Mouse (Mus musculus): ENCODE data around the gene Ddx31. TPM values are rescaled to one million over a fixed set of nuclear protein-coding genes. Genes with fewer than 3 reads are reported as not detected.

Ddx31 gene
- total RNA-seq (2012; rRNA removed) (22.8 and 26.0 TPM in 2 replicates), polyA plus RNA-seq (2012; ENCODE audit: insufficient read depth in 1 of 2, insufficient read length in 2 of 2, low read depth in 1 of 2, low replicate concordance in 2 of 2, missing spikeins in 1 of 2) (10 to 100 TPM in 1 of 2 experiments, not detected in 1; 20.9 TPM)

- Histone ChIP-seq H3K9me3 (replicated peaks; ENCODE audit: insufficient read depth, low read length) (no peaks in the 10 kb centered on the region), H3K4me3 (ENCODE audit: control insufficient read depth in 1 of 2, insufficient read depth in 1 of 2, low read depth in 2 of 2, low read length in 2 of 2) (peak within 1 kb of the TSS; percentile 73 to 96), H3K27me3 (ENCODE audit: control insufficient read depth in 1 of 2, insufficient read depth in 2 of 2, low read length in 2 of 2) (no peaks in the 10 kb centered on the region), H3K36me3 (ENCODE audit: control insufficient read depth in 1 of 2, insufficient read depth in 2 of 2, low read length in 2 of 2) (peaks cover 3 to 37% of the 10 kb centered on the region in 2 experiments), H3K4me1 (ENCODE audit: control insufficient read depth in 1 of 2, insufficient read depth in 2 of 2, low read length in 2 of 2) (peaks cover 5 to 17% of the 10 kb centered on the region in 2 experiments; a peak in 3 of 4 replicates), H3K27ac (ENCODE audit: control insufficient read depth, low read depth, low read length) (peak within 1 kb of the TSS; percentile 90), H3K9ac (ENCODE audit: control insufficient read depth, low read depth, low read length, poor library complexity, severe bottlenecking) (peak within 1 kb of the TSS; percentile 92), H3K79me2 (ENCODE audit: control insufficient read depth, insufficient read depth, low read length, poor library complexity) (peaks cover 70% of the 10 kb centered on the region)
- TF ChIP-seq SIN3A (IDR thresholded peaks at IDR 0.05; ENCODE audit: low read length) (peak; percentile 96), UBTF (IDR thresholded peaks at IDR 0.05; ENCODE audit: borderline replicate concordance, insufficient read depth, low read depth, low read length) (no peak), POLR2A (IDR thresholded peaks at IDR 0.05; ENCODE audit: control insufficient read depth in 1 of 2, insufficient read depth in 1 of 2, low read depth in 1 of 2, low read length in 2 of 2, poor library complexity in 1 of 2) (peak; percentile 49 to 78; a peak in 2 of 4 replicates), USF1 (IDR thresholded peaks at IDR 0.05; ENCODE audit: low read depth, low read length) (0 out of 2 replicates have a peak, but pooled peaks have one; percentile 39), TBP (IDR thresholded peaks at IDR 0.05; ENCODE audit: low read depth, low read length) (peak; percentile 41; the same call in 1 of the 2 replicates), MXI1 (IDR thresholded peaks at IDR 0.05; ENCODE audit: low read depth, low read length) (peak; percentile 98), RAD21 (IDR thresholded peaks at IDR 0.05; ENCODE audit: low read depth, low read length) (no peak), MYB (IDR thresholded peaks at IDR 0.05; ENCODE audit: low read depth, low read length) (no peak), HCFC1 (IDR thresholded peaks at IDR 0.05; ENCODE audit: low read depth, low read length) (peak; percentile 92), MAX (IDR thresholded peaks at IDR 0.05; ENCODE audit: low read length) (peak; percentile 99), NELFE (IDR thresholded peaks at IDR 0.05; ENCODE audit: low read depth, low read length) (peak; percentile 28), MYC (IDR thresholded peaks at IDR 0.05; ENCODE audit: low read depth, low read length) (peak; percentile 95), ELF1 (IDR thresholded peaks at IDR 0.05; ENCODE audit: low read depth, low read length) (peak; percentile 93), BHLHE40 (IDR thresholded peaks at IDR 0.05; ENCODE audit: borderline replicate concordance, low read depth, low read length) (peak; percentile 84), NRF1 (IDR thresholded peaks at IDR 0.05; ENCODE audit: insufficient read depth, low read depth, low read length, poor library complexity, severe bottlenecking) (no peak), KAT2A (conservative IDR thresholded peaks at IDR 0.05; ENCODE audit: low read depth, low read length) (no peak; the same call in 1 of the 2 replicates), EP300 (IDR thresholded peaks at IDR 0.05; ENCODE audit: low read depth in 1 of 2, low read length in 2 of 2) (peak in 1 of 2 experiments; percentile 24; a peak in 1 of 4 replicates), TCF12 (IDR thresholded peaks at IDR 0.05; ENCODE audit: low read depth, low read length) (peak; percentile 42)
- DNase-seq (ENCODE audit: low read depth, low spot score), result peak; percentile 94
These were observed at the start of gene Ddx31, which contains the start of gene Gtf3c4 for GRCm38 (mm10) chr2:28840222-28840951. TSS of gene Ddx31 (plus strand) at chr2:28840406. TSS of gene Gtf3c4 (minus strand) at chr2:28840360.

Measured in MEL (cell line).